In genomic region chr12:5222439-5223202, GRCm38 (mm10) we compare ENCODE assay signal across 35 mouse cellular contexts.
"Had no signal": no experiment of that assay in that cellular context is flagged by ENCODE, and none has a peak within 500 bp of the region (broad histone marks: within the 10 kb centered on the region; RNA-seq: fewer than 3 reads in every experiment).

No protein-coding gene starts in this region.

- H3K4me2 ChIP-seq: heart, embryonic 11.5 days; heart, embryonic 12.5 days; heart, embryonic 13.5 days; heart, embryonic 15.5 days; hindbrain, embryonic 12.5 days; hindbrain, embryonic 13.5 days; hindbrain, embryonic 14.5 days; hindbrain, embryonic 15.5 days; intestine, embryonic 15.5 days; kidney, embryonic 15.5 days had no signal

- H3K9me3 ChIP-seq: heart, embryonic 10.5 days; heart, embryonic 12.5 days; heart, embryonic 13.5 days; heart, embryonic 15.5 days; hindbrain, embryonic 10.5 days; hindbrain, embryonic 12.5 days; hindbrain, embryonic 13.5 days; hindbrain, embryonic 15.5 days; intestine, embryonic 15.5 days; kidney, embryonic 15.5 days had no signal

- H3K4me1 ChIP-seq: heart, embryonic 15.5 days had no signal

- H3K36me3 ChIP-seq: heart, embryonic 10.5 days; heart, embryonic 12.5 days; heart, embryonic 13.5 days; heart, embryonic 15.5 days; hindbrain, embryonic 10.5 days; hindbrain, embryonic 12.5 days; hindbrain, embryonic 13.5 days; hindbrain, embryonic 15.5 days; intestine, embryonic 15.5 days; kidney, embryonic 15.5 days had no signal

- ATAC-seq: hindbrain, embryonic 16.5 days; inflammation-experienced regulatory T-cells, adult 6 months; intestine, embryonic 15.5 days; intestine, embryonic 16.5 days; intestine, postnatal 0 days had no signal

- DNase-seq: heart, postnatal 10 days; heart, postnatal 14 days; heart, postnatal 36 days; heart, postnatal 4 days; kidney, adult 11 months; kidney, adult 18-20 months; kidney, adult 2 months; kidney, adult 8-10 months; kidney, adult 9 months; kidney, postnatal 10 days; kidney, postnatal 14 days; kidney, postnatal 25 days; kidney, postnatal 36 days; kidney, postnatal 4 days; layer of hippocampus, adult 9-11 months; layer of hippocampus, postnatal 36 days had no signal

- H3K27me3 ChIP-seq: heart, embryonic 12.5 days; heart, embryonic 13.5 days; heart, embryonic 15.5 days; hindbrain, embryonic 12.5 days; hindbrain, embryonic 13.5 days; hindbrain, embryonic 15.5 days; intestine, embryonic 15.5 days; kidney, embryonic 15.5 days had no signal

- H3K4me3 ChIP-seq: heart, embryonic 10.5 days; heart, embryonic 12.5 days; heart, embryonic 13.5 days; heart, embryonic 15.5 days; hindbrain, embryonic 10.5 days; hindbrain, embryonic 12.5 days; hindbrain, embryonic 13.5 days; hindbrain, embryonic 15.5 days; intestine, embryonic 15.5 days; kidney, embryonic 15.5 days; layer of hippocampus, adult 2 months; left cerebral cortex, adult 2 months had no signal

- H3K27ac ChIP-seq: heart, embryonic 10.5 days; heart, embryonic 13.5 days; heart, embryonic 15.5 days; hindbrain, embryonic 12.5 days; hindbrain, embryonic 14.5 days; intestine, embryonic 15.5 days; kidney, embryonic 15.5 days; kidney, postnatal 0 days had no signal

- H3K9ac ChIP-seq: heart, embryonic 12.5 days; heart, embryonic 13.5 days; heart, embryonic 15.5 days; hindbrain, embryonic 12.5 days; hindbrain, embryonic 13.5 days; hindbrain, embryonic 14.5 days; hindbrain, embryonic 15.5 days; intestine, embryonic 15.5 days; kidney, embryonic 15.5 days had no signal
